Mouse (Mus musculus): ENCODE measurements around the gene Sned1. TPM values are rescaled to one million over a fixed set of nuclear protein-coding genes. Genes with fewer than 3 reads are reported as not detected.
"Not testable (repeated sequence)": the region's sequence is repeated elsewhere in the genome, so short reads cannot be mapped to it uniquely, and the experiment has no call there.

Gene Sned1
- 4.8 and 8.6 TPM in 2 replicates for polyA plus RNA-seq (2014; fragmentation: Nextera tagmentation; extraction: Ambion mirVana)

- Histone ChIP-seq H3K27me3 (ENCODE audit: control insufficient read depth, insufficient read depth, low read length) (no peaks in the 10 kb centered on the region), H3K4me1 (ENCODE audit: control insufficient read depth, insufficient read depth, low read length) (peaks cover 7% of the 10 kb centered on the region; the same call in 1 of the 2 replicates)
These were observed at the start of gene Sned1 for GRCm38 (mm10) chr1:93235576-93236544. Sned1 (plus strand) TSS chr1:93235841.

GRCm38 (mm10) chr1:93190726-93191305, 44.8 kb upstream of the Sned1 start:
- Histone ChIP-seq H3K27me3 (ENCODE audit: control insufficient read depth, insufficient read depth, low read length) (no peaks in the 10 kb centered on the region), H3K9me3 (ENCODE audit: control insufficient read depth, low read depth, low read length) (no peaks in the 10 kb centered on the region), H3K4me1 (ENCODE audit: control insufficient read depth, insufficient read depth, low read length) (0 out of 2 replicates have a peak, but pooled peaks cover 3% of the 10 kb centered on the region), H3K4me3 (ENCODE audit: low read depth, low read length) (no peak overlapping the region), H3K9ac (replicated peaks; ENCODE audit: low read depth, low read length) (no peak overlapping the region), H3K36me3 (ENCODE audit: control insufficient read depth, insufficient read depth, low read length) (no peaks in the 10 kb centered on the region), H3K27ac (ENCODE audit: low read length) (no peak overlapping the region), H3K4me2 (replicated peaks; ENCODE audit: low read depth, low read length) (peak overlapping the region; percentile 14; the same call in 1 of the 2 replicates)
- 12% methylated on average over 11 of the region's 17 CpGs for WGBS
- ATAC-seq (ENCODE audit: insufficient number of reproducible peaks, insufficient read depth, low FRiP score, low read depth), result no peak; the same call in 1 of the 2 replicates

More at GRCm38 (mm10) chr1:93235576-93236544, at the start of gene Sned1:
- peak within 1 kb of the TSS; percentile 60 for H3K4me3 ChIP-seq (ENCODE audit: low read depth, low read length)
- peak; percentile 90 for ATAC-seq (ENCODE audit: insufficient number of reproducible peaks, insufficient read depth, low FRiP score, low read depth)
- H3K9me3 ChIP-seq (ENCODE audit: control insufficient read depth, low read depth, low read length), result no peaks in the 10 kb centered on the region
- WGBS, result under 1% methylated on average over 100 of the region's 100 CpGs
- H3K27ac ChIP-seq (ENCODE audit: low read length), result 0 out of 2 replicates have a peak within 1 kb of the TSS, but pooled peaks have one; percentile 21
- H3K36me3 ChIP-seq (ENCODE audit: control insufficient read depth, insufficient read depth, low read length), result no peaks in the 10 kb centered on the region
- peak within 1 kb of the TSS; percentile 92 for H3K4me2 ChIP-seq (replicated peaks; ENCODE audit: low read depth, low read length)
- peak within 1 kb of the TSS; percentile 43 for H3K9ac ChIP-seq (replicated peaks; ENCODE audit: low read depth, low read length)

DNA sequence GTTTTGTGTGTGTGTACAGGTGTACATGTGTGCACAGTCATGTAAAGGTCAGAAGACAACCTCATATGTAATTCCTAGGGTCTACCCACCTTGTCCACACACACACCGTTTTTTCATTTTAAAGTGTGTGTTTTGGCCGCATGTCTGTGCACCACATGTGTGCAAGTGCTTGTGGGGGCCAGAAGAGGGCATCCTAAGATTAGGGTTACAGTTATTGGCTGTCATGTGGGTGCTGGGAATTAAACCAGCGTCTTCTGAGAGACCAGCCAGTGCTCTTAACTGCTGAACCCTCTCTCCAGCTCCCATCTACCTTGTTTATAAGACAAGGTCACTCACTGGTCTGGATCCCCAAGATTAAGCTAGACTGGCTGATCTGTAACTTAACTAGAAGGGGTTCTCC, 40.7 kb upstream of the Sned1 start:
- H3K27ac ChIP-seq (ENCODE audit: low read length), result no peak overlapping the region
- no peak overlapping the region for H3K9ac ChIP-seq (replicated peaks; ENCODE audit: low read depth, low read length)
- no peaks in the 10 kb centered on the region for H3K36me3 ChIP-seq (ENCODE audit: control insufficient read depth, insufficient read depth, low read length)
- H3K27me3 ChIP-seq (ENCODE audit: control insufficient read depth, insufficient read depth, low read length), result no peaks in the 10 kb centered on the region
- 0 out of 2 replicates have a peak, but pooled peaks cover 3% of the 10 kb centered on the region for H3K4me1 ChIP-seq (ENCODE audit: control insufficient read depth, insufficient read depth, low read length)
- H3K4me2 ChIP-seq (replicated peaks; ENCODE audit: low read depth, low read length), result no peak overlapping the region
- WGBS, result 93% methylated on average over 3 of the region's 3 CpGs
- no peaks in the 10 kb centered on the region for H3K9me3 ChIP-seq (ENCODE audit: control insufficient read depth, low read depth, low read length)
- no peak for ATAC-seq (ENCODE audit: insufficient number of reproducible peaks, insufficient read depth, low FRiP score, low read depth)
- H3K4me3 ChIP-seq (ENCODE audit: low read depth, low read length), result no peak overlapping the region

GRCm38 (mm10) chr1:93197454-93197853, 38.2 kb upstream of the Sned1 start:
- WGBS, result 83% methylated on average over 2 of the region's 2 CpGs
- H3K4me3 ChIP-seq (ENCODE audit: low read depth, low read length); H3K4me2 ChIP-seq (replicated peaks; ENCODE audit: low read depth, low read length); H3K9me3 ChIP-seq (ENCODE audit: control insufficient read depth, low read depth, low read length); ATAC-seq (ENCODE audit: insufficient number of reproducible peaks, insufficient read depth, low FRiP score, low read depth); H3K9ac ChIP-seq (replicated peaks; ENCODE audit: low read depth, low read length); H3K4me1 ChIP-seq (ENCODE audit: control insufficient read depth, insufficient read depth, low read length); H3K36me3 ChIP-seq (ENCODE audit: control insufficient read depth, insufficient read depth, low read length); H3K27me3 ChIP-seq (ENCODE audit: control insufficient read depth, insufficient read depth, low read length); H3K27ac ChIP-seq (ENCODE audit: low read length): not testable (repeated sequence)

- H3K4me1 ChIP-seq (ENCODE audit: control insufficient read depth, insufficient read depth, low read length), result no peaks in the 10 kb centered on the region
- H3K27ac ChIP-seq (ENCODE audit: low read length), result no peak overlapping the region
- 85% methylated on average over 3 of the region's 3 CpGs for WGBS
- no peak for ATAC-seq (ENCODE audit: insufficient number of reproducible peaks, insufficient read depth, low FRiP score, low read depth)
- H3K36me3 ChIP-seq (ENCODE audit: control insufficient read depth, insufficient read depth, low read length), result no peaks in the 10 kb centered on the region
- H3K9me3 ChIP-seq (ENCODE audit: control insufficient read depth, low read depth, low read length), result no peaks in the 10 kb centered on the region
- no peak overlapping the region for H3K9ac ChIP-seq (replicated peaks; ENCODE audit: low read depth, low read length)
- no peak overlapping the region for H3K4me2 ChIP-seq (replicated peaks; ENCODE audit: low read depth, low read length)
- H3K27me3 ChIP-seq (ENCODE audit: control insufficient read depth, insufficient read depth, low read length), result no peaks in the 10 kb centered on the region
- no peak overlapping the region for H3K4me3 ChIP-seq (ENCODE audit: low read depth, low read length)
These were observed 37.7 kb upstream of the Sned1 start for GRCm38 (mm10) chr1:93197916-93198315.

GRCm38 (mm10) chr1:93206277-93206970, 29.2 kb upstream of the Sned1 start:
- Histone ChIP-seq H3K36me3 (ENCODE audit: control insufficient read depth, insufficient read depth, low read length) (no peaks in the 10 kb centered on the region), H3K4me3 (ENCODE audit: low read depth, low read length) (no peak overlapping the region), H3K9me3 (ENCODE audit: control insufficient read depth, low read depth, low read length) (no peaks in the 10 kb centered on the region), H3K9ac (replicated peaks; ENCODE audit: low read depth, low read length) (no peak overlapping the region), H3K4me2 (replicated peaks; ENCODE audit: low read depth, low read length) (no peak overlapping the region), H3K27me3 (ENCODE audit: control insufficient read depth, insufficient read depth, low read length) (no peaks in the 10 kb centered on the region), H3K27ac (ENCODE audit: low read length) (no peak overlapping the region), H3K4me1 (ENCODE audit: control insufficient read depth, insufficient read depth, low read length) (peaks cover 20% of the 10 kb centered on the region)
- ATAC-seq (ENCODE audit: insufficient number of reproducible peaks, insufficient read depth, low FRiP score, low read depth), result no peak
- 59% methylated on average over 12 of the region's 12 CpGs for WGBS

GRCm38 (mm10) chr1:93207536-93208064, 28.0 kb upstream of the Sned1 start:
- Histone ChIP-seq H3K4me2 (replicated peaks; ENCODE audit: low read depth, low read length) (no peak overlapping the region), H3K27me3 (ENCODE audit: control insufficient read depth, insufficient read depth, low read length) (no peaks in the 10 kb centered on the region)
- ATAC-seq (ENCODE audit: insufficient number of reproducible peaks, insufficient read depth, low FRiP score, low read depth), result no peak

DNA sequence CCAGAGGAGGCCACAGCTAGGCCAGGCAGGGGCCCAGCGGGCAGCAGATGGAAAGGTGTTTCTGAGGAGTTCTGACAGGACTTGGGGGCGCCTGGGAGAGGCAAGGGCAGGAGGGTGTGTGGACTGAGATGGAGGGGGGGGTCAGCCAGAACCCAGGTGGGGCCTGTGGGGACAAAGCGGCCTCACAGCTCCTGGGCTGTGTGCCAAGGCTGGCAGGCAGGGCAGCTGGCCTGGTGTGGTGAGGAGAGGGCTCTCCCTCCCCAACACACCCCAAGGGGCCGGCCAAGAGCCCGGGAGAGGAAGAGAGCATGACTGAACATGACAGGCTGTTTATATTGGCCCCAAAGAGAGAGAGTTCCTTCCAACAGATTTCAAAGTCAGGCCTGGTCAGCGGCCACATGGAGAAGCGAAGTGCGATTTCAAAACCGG, 25.4 kb upstream of the Sned1 start:
- Histone ChIP-seq H3K9me3 (ENCODE audit: control insufficient read depth, low read depth, low read length) (no peaks in the 10 kb centered on the region), H3K27ac (ENCODE audit: low read length) (peak overlapping the region; percentile 83), H3K4me2 (replicated peaks; ENCODE audit: low read depth, low read length) (peak overlapping the region; percentile 20; the same call in 1 of the 2 replicates), H3K27me3 (ENCODE audit: control insufficient read depth, insufficient read depth, low read length) (no peaks in the 10 kb centered on the region), H3K9ac (replicated peaks; ENCODE audit: low read depth, low read length) (no peak overlapping the region), H3K4me1 (ENCODE audit: control insufficient read depth, insufficient read depth, low read length) (peaks cover 28% of the 10 kb centered on the region), H3K36me3 (ENCODE audit: control insufficient read depth, insufficient read depth, low read length) (no peaks in the 10 kb centered on the region), H3K4me3 (ENCODE audit: low read depth, low read length) (no peak overlapping the region)
- WGBS, result 9% methylated on average over 9 of the region's 9 CpGs
- ATAC-seq (ENCODE audit: insufficient number of reproducible peaks, insufficient read depth, low FRiP score, low read depth), result peak; percentile 79

More at GRCm38 (mm10) chr1:93207536-93208064, 28.0 kb upstream of the Sned1 start:
- Histone ChIP-seq H3K4me1 (ENCODE audit: control insufficient read depth, insufficient read depth, low read length) (peaks cover 28% of the 10 kb centered on the region), H3K4me3 (ENCODE audit: low read depth, low read length) (no peak overlapping the region), H3K9ac (replicated peaks; ENCODE audit: low read depth, low read length) (no peak overlapping the region), H3K9me3 (ENCODE audit: control insufficient read depth, low read depth, low read length) (no peaks in the 10 kb centered on the region), H3K36me3 (ENCODE audit: control insufficient read depth, insufficient read depth, low read length) (no peaks in the 10 kb centered on the region), H3K27ac (ENCODE audit: low read length) (no peak overlapping the region)
- 89% methylated on average over 4 of the region's 4 CpGs for WGBS
